Comparison of ENCODE assay signal across 31 mouse cellular contexts in the genomic region with DNA sequence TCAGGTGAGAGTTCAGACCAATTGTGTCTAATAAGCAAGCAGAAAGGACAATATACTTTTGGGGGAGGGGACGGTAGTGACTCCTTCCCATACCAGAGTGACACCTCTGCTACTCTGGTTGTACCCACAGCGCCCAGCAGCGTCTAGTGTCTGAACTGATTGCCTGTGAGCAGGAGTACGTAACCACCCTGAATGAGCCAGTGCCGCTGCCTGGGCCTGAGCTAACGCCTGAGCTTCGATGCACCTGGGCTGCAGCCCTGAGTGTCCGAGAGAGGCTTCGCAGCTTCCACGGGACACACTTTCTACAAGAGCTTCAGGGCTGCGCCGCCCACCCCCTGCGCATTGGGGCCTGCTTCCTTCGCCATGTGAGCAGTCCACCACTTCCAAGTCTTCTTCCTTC. TPM values are rescaled to one million over a fixed set of nuclear protein-coding genes. Genes with fewer than 3 reads are reported as not detected.
DNase-seq lines count a peak whose midpoint lies in the region; ATAC-seq lines count a peak whose summit lies in the region.
"Had no signal": no experiment of that assay in that cellular context is flagged by ENCODE, and none has a peak within 500 bp of the region (broad histone marks: within the 10 kb centered on the region; RNA-seq: fewer than 3 reads in every experiment).

No protein-coding gene starts in this region.

- no peak overlapping the region for H3K4me2 ChIP-seq in hindbrain, embryonic 16.5 days (ENCODE audit: low read length)
- no peak overlapping the region for H3K4me2 ChIP-seq in hindbrain, embryonic 13.5 days
- no peak overlapping the region for H3K4me2 ChIP-seq in midbrain, embryonic 13.5 days (replicated peaks)
- H3K4me2 ChIP-seq: limb, embryonic 12.5 days; liver, embryonic 12.5 days; neural tube, embryonic 15.5 days had no signal

- no peak overlapping the region for H3K27ac ChIP-seq in hindbrain, embryonic 16.5 days (ENCODE audit: low read depth, low read length)
- no peak overlapping the region for H3K27ac ChIP-seq in hindbrain, embryonic 13.5 days
- no peak overlapping the region for H3K27ac ChIP-seq in midbrain, embryonic 13.5 days
- H3K27ac ChIP-seq in midbrain, embryonic 10.5 days (replicated peaks): no peak overlapping the region
- H3K27ac ChIP-seq: embryonic facial prominence, embryonic 10.5 days; forebrain, embryonic 10.5 days; hindbrain, embryonic 10.5 days; limb, embryonic 12.5 days; liver, embryonic 12.5 days; neural tube, embryonic 15.5 days had no signal

- ATAC-seq in hindbrain, embryonic 16.5 days: 0 out of 2 replicates have a peak, but pooled peaks have one; percentile 1
- ATAC-seq in hindbrain, embryonic 13.5 days (ENCODE audit: low FRiP score): no peak
- peak; percentile 18; the same call in 1 of the 2 replicates for ATAC-seq in midbrain, embryonic 13.5 days
- ATAC-seq: inflammation-experienced regulatory T-cells, adult 6 months; liver, embryonic 12.5 days had no signal

- DNase-seq in midbrain, embryonic 10.5 days (ENCODE audit: low spot score): no peak
- peak; percentile 46 for DNase-seq in R1 (ENCODE audit: low read depth, low spot score)
- no peak for DNase-seq in lung, postnatal 25 days (ENCODE audit: low spot score)
- no peak for DNase-seq in left cerebral cortex, postnatal 4 days
- DNase-seq: adrenal gland, postnatal 36 days; kidney, adult 2 months; kidney, postnatal 25 days; layer of hippocampus, postnatal 36 days; lung, adult 2 months; lung, postnatal 14 days had no signal

- 93% methylated on average over 14 of the region's 14 CpGs for WGBS in hindbrain, embryonic 16.5 days
- WGBS in hindbrain, embryonic 13.5 days: 94% methylated on average over 14 of the region's 14 CpGs
- WGBS in midbrain, embryonic 13.5 days: 90% methylated on average over 14 of the region's 14 CpGs
- 91% methylated on average over 14 of the region's 14 CpGs for WGBS in midbrain, embryonic 10.5 days

- no peaks in the 10 kb centered on the region; the same call in 1 of the 2 replicates for H3K4me1 ChIP-seq in hindbrain, embryonic 16.5 days (ENCODE audit: control insufficient read depth, insufficient read depth, low read depth, low read length)
- no peaks in the 10 kb centered on the region; the same call in 1 of the 2 replicates for H3K4me1 ChIP-seq in hindbrain, embryonic 13.5 days (replicated peaks)
- peaks cover 7% of the 10 kb centered on the region; the same call in 1 of the 2 replicates for H3K4me1 ChIP-seq in midbrain, embryonic 13.5 days (replicated peaks)
- H3K4me1 ChIP-seq in midbrain, embryonic 10.5 days: 0 out of 2 replicates have a peak, but pooled peaks cover 3% of the 10 kb centered on the region
- H3K4me1 ChIP-seq: embryonic facial prominence, embryonic 10.5 days; forebrain, embryonic 10.5 days; hindbrain, embryonic 10.5 days; limb, embryonic 12.5 days; neural tube, embryonic 15.5 days had no signal

- intact Hi-C loops in left cerebral cortex, postnatal 4 days (cut with DNase I): no loop called here

- H3K27me3 ChIP-seq in hindbrain, embryonic 16.5 days (replicated peaks; ENCODE audit: control insufficient read depth, insufficient read depth, low read length): no peaks in the 10 kb centered on the region
- H3K27me3 ChIP-seq in hindbrain, embryonic 13.5 days: no peaks in the 10 kb centered on the region
- H3K27me3 ChIP-seq in midbrain, embryonic 13.5 days: no peaks in the 10 kb centered on the region
- no peaks in the 10 kb centered on the region for H3K27me3 ChIP-seq in midbrain, embryonic 10.5 days (ENCODE audit: low read depth, poor library complexity, severe bottlenecking)
- H3K27me3 ChIP-seq: limb, embryonic 12.5 days; liver, embryonic 12.5 days; megakaryocyte, embryonic 14.5 days; neural tube, embryonic 15.5 days had no signal

- H3K9ac ChIP-seq in hindbrain, embryonic 16.5 days (ENCODE audit: low read depth, low read length): no peak overlapping the region
- no peak overlapping the region for H3K9ac ChIP-seq in hindbrain, embryonic 13.5 days
- H3K9ac ChIP-seq in midbrain, embryonic 13.5 days (replicated peaks): 0 out of 2 replicates have a peak overlapping the region, but pooled peaks have one; percentile 19
- H3K9ac ChIP-seq: limb, embryonic 12.5 days; liver, embryonic 12.5 days; neural tube, embryonic 15.5 days had no signal

- H3K36me3 ChIP-seq in hindbrain, embryonic 16.5 days (ENCODE audit: control insufficient read depth, insufficient read depth, low read length): peaks cover 66% of the 10 kb centered on the region
- H3K36me3 ChIP-seq in hindbrain, embryonic 13.5 days: peaks cover 88% of the 10 kb centered on the region
- H3K36me3 ChIP-seq in midbrain, embryonic 13.5 days: peaks cover 93% of the 10 kb centered on the region
- peaks cover 97% of the 10 kb centered on the region for H3K36me3 ChIP-seq in midbrain, embryonic 10.5 days

- no peaks in the 10 kb centered on the region for H3K9me3 ChIP-seq in hindbrain, embryonic 16.5 days (ENCODE audit: control insufficient read depth, low read length)
- H3K9me3 ChIP-seq in hindbrain, embryonic 13.5 days: no peaks in the 10 kb centered on the region
- no peaks in the 10 kb centered on the region for H3K9me3 ChIP-seq in midbrain, embryonic 13.5 days
- H3K9me3 ChIP-seq in midbrain, embryonic 10.5 days (replicated peaks): no peaks in the 10 kb centered on the region
- H3K9me3 ChIP-seq: embryonic facial prominence, embryonic 10.5 days; forebrain, embryonic 10.5 days; hindbrain, embryonic 10.5 days; limb, embryonic 12.5 days; liver, embryonic 12.5 days; megakaryocyte, embryonic 14.5 days; neural tube, embryonic 15.5 days had no signal

- H3K4me3 ChIP-seq in hindbrain, embryonic 16.5 days (ENCODE audit: low read length): no peak overlapping the region
- no peak overlapping the region for H3K4me3 ChIP-seq in hindbrain, embryonic 13.5 days
- no peak overlapping the region for H3K4me3 ChIP-seq in midbrain, embryonic 13.5 days (replicated peaks)
- no peak overlapping the region for H3K4me3 ChIP-seq in midbrain, embryonic 10.5 days
- H3K4me3 ChIP-seq: embryonic facial prominence, embryonic 10.5 days; forebrain, embryonic 10.5 days; hindbrain, embryonic 10.5 days; limb, embryonic 12.5 days; liver, embryonic 12.5 days; megakaryocyte, embryonic 14.5 days; neural tube, embryonic 15.5 days had no signal

RNA-seq across cellular contexts. Expression of a gene that starts 13.0 kb away (rescaled TPM):
- 63.4 and 74.4 TPM in 2 replicates for polyA plus RNA-seq in hindbrain, embryonic 16.5 days (2015; fragmentation: Nextera tagmentation; extraction: Ambion mirVana)
- 76.8 and 83.1 TPM in 2 replicates for polyA plus RNA-seq in hindbrain, embryonic 13.5 days (2015; fragmentation: Nextera tagmentation; extraction: Ambion mirVana)
- polyA plus RNA-seq in midbrain, embryonic 13.5 days (2015; fragmentation: Nextera tagmentation; extraction: Ambion mirVana): 82.2 and 86.2 TPM in 2 replicates
- polyA plus RNA-seq in midbrain, embryonic 10.5 days (2016; fragmentation: Nextera tagmentation; extraction: Ambion mirVana): 85.4 and 99.8 TPM in 2 replicates
- 10 to 100 TPM; 59.8 to 68.1 TPM for total RNA-seq in left cerebral cortex, postnatal 4 days (2021)

RNA-seq across cellular contexts. Expression of a gene that starts 18.0 kb away (rescaled TPM):
- 0.39 and 0.51 TPM in 2 replicates for polyA plus RNA-seq in hindbrain, embryonic 16.5 days (2015; fragmentation: Nextera tagmentation; extraction: Ambion mirVana)
- 0.79 and 0.84 TPM in 2 replicates for polyA plus RNA-seq in hindbrain, embryonic 13.5 days (2015; fragmentation: Nextera tagmentation; extraction: Ambion mirVana)
- 0.82 and 0.92 TPM in 2 replicates for polyA plus RNA-seq in midbrain, embryonic 13.5 days (2015; fragmentation: Nextera tagmentation; extraction: Ambion mirVana)
- polyA plus RNA-seq in midbrain, embryonic 10.5 days (2016; fragmentation: Nextera tagmentation; extraction: Ambion mirVana): 0.67 and 1.2 TPM in 2 replicates
- total RNA-seq in left cerebral cortex, postnatal 4 days (2021): under 1 TPM in 1 of 2 experiments, not detected in 1; 0.38 TPM
- total RNA-seq: left cerebral cortex, postnatal 10 days; midbrain, postnatal 0 days had no signal

RNA-seq across cellular contexts. Expression of a gene that starts 23.1 kb away (rescaled TPM):
- polyA plus RNA-seq in hindbrain, embryonic 16.5 days (2015; fragmentation: Nextera tagmentation; extraction: Ambion mirVana): 23.7 and 28.0 TPM in 2 replicates
- 30.5 and 33.1 TPM in 2 replicates for polyA plus RNA-seq in hindbrain, embryonic 13.5 days (2015; fragmentation: Nextera tagmentation; extraction: Ambion mirVana)
- 56.0 and 63.6 TPM in 2 replicates for polyA plus RNA-seq in midbrain, embryonic 13.5 days (2015; fragmentation: Nextera tagmentation; extraction: Ambion mirVana)
- polyA plus RNA-seq in midbrain, embryonic 10.5 days (2016; fragmentation: Nextera tagmentation; extraction: Ambion mirVana): 89.4 and 96.6 TPM in 2 replicates
- 10 to 100 TPM; 32.3 to 36.7 TPM for total RNA-seq in left cerebral cortex, postnatal 4 days (2021)

RNA-seq across cellular contexts. Expression of a gene that starts 44.8 kb away (rescaled TPM):
- polyA plus RNA-seq in hindbrain, embryonic 16.5 days (2015; fragmentation: Nextera tagmentation; extraction: Ambion mirVana): not detected in 2 replicates
- not detected in 2 replicates for polyA plus RNA-seq in hindbrain, embryonic 13.5 days (2015; fragmentation: Nextera tagmentation; extraction: Ambion mirVana)
- not detected in 2 replicates for polyA plus RNA-seq in midbrain, embryonic 13.5 days (2015; fragmentation: Nextera tagmentation; extraction: Ambion mirVana)
- not detected in 2 replicates for polyA plus RNA-seq in midbrain, embryonic 10.5 days (2016; fragmentation: Nextera tagmentation; extraction: Ambion mirVana)
- total RNA-seq in left cerebral cortex, postnatal 4 days (2021): not detected
- total RNA-seq: adrenal gland, adult 18-20 months; adrenal gland, postnatal 36 days; gastrocnemius, postnatal 14 days; heart, adult 8-10 months; layer of hippocampus, adult 8-10 months; layer of hippocampus, postnatal 36 days; left cerebral cortex, postnatal 10 days; midbrain, postnatal 0 days had no signal
- polyA plus RNA-seq: C2C12; cortical plate, adult 2 months; embryonic facial prominence, embryonic 10.5 days; forebrain, embryonic 10.5 days; forebrain, embryonic 16.5 days; heart, embryonic 16.5 days; hindbrain, embryonic 10.5 days; inflammation-experienced regulatory T-cells, adult 6 months; kidney, adult 2 months; limb, embryonic 12.5 days; liver, embryonic 12.5 days; lung, adult 2 months; midbrain, postnatal 0 days; neural tube, embryonic 15.5 days had no signal
